Mouse (Mus musculus) embryonic facial prominence, embryonic 10.5 days (tissue): ENCODE measurements at regions not wholly inside any gene's neighbourhood (a gene's known extent, or its start where the extent isn't known, plus 50 kb on each side); places are given as distances from the start of the nearest gene placed in this dataset.

ENCODE experiments used
- DNase-seq: peaks from one replicate; pipeline ENCODE4 v3.0.0-alpha.2; 2017; ENCODE audit warnings: low spot score
- H3K27ac ChIP-seq: fragments of 300-500 bp; sonication (generic); replicated peaks from 2 replicates; pipeline ENCODE4 v1.5.1; 2016; ENCODE audit warnings: mild to moderate bottlenecking
- H3K27me3 ChIP-seq: fragments of 300-500 bp; sonication (generic); replicated peaks from 2 replicates; pipeline ENCODE4 v1.6.1; 2016; ENCODE audit warnings: low read depth, mild to moderate bottlenecking; ENCODE audit not compliant: poor library complexity, severe bottlenecking
- H3K36me3 ChIP-seq: fragments of 300-500 bp; sonication (generic); replicated peaks from 2 replicates; pipeline ENCODE4 v1.6.1; 2016; ENCODE audit warnings: mild to moderate bottlenecking, moderate library complexity
- H3K4me1 ChIP-seq: fragments of 300-500 bp; sonication (generic); 2 replicates; pipeline ENCODE4 v1.6.1; 2016
- H3K4me3 ChIP-seq: fragments of 300-500 bp; sonication (generic); 2 replicates; pipeline ENCODE4 v1.5.1; 2016; ENCODE audit warnings: mild to moderate bottlenecking, moderate library complexity
- H3K9me3 ChIP-seq: fragments of 300-500 bp; sonication (generic); 2 replicates; pipeline ENCODE4 v1.6.1; 2016; ENCODE audit warnings: mild to moderate bottlenecking
- WGBS: fragments of 180-500 bp; shearing (Covaris S2); methylation state at CpG from one replicate; pipeline ENCODE4 v1.1.7; 2016; 5-methylcytosine and 5-hydroxymethylcytosine counted together

DNA sequence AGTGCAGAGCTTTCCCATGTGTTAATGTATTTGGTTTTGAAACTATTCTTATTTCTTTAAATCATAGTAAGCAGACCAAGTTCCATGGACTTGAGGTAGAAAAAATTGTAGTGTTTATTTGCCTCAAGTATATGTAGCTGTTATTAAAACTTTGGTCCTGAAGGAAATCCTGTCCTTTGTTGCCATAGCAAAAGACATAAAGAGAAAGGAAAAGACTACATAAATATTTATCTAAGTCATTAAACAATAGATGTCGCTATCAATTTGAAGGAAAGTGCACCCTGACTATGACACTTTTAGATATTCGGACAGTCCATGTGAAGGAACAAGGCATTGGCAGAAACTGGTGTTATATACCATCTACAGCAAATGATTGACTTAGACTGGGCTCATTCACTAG, 737.7 kb upstream of the Adgrl4 start:
- H3K36me3 ChIP-seq: no peaks in the 10 kb centered on the region
- H3K27ac ChIP-seq: no peak overlapping the region
- H3K4me1 ChIP-seq: no peaks in the 10 kb centered on the region
- no peak for DNase-seq
- no peak overlapping the region for H3K4me3 ChIP-seq
- no peaks in the 10 kb centered on the region for H3K9me3 ChIP-seq
- no peaks in the 10 kb centered on the region for H3K27me3 ChIP-seq
- 84% methylated on average over 2 of the region's 2 CpGs for WGBS
